Mouse (Mus musculus) forebrain, embryonic 15.5 days (tissue): ENCODE measurements around the gene Gcc2. TPM values are rescaled to one million over a fixed set of nuclear protein-coding genes. Genes with fewer than 3 reads are reported as not detected.
"Not testable (repeated sequence)": the region's sequence is repeated elsewhere in the genome, so short reads cannot be mapped to it uniquely, and the experiment has no call there.

Source experiments
- ATAC-seq: fragments of 200-750 bp; cut with Nextera tagmentation; replicated peaks from 2 replicates; pipeline ENCODE4 v1.8.0; 2017; ENCODE audit warnings: mild to moderate bottlenecking, moderate TSS enrichment, moderate library complexity
- H3K27ac ChIP-seq: fragments of 300-500 bp; sonication (generic); replicated peaks from 2 replicates; pipeline ENCODE4 v1.5.1; 2015; ENCODE audit warnings: mild to moderate bottlenecking, inconsistent platforms
- H3K27me3 ChIP-seq: fragments of 300-500 bp; sonication (generic); 2 replicates; pipeline ENCODE4 v1.6.1; 2015; ENCODE audit warnings: inconsistent platforms
- H3K36me3 ChIP-seq: fragments of 300-500 bp; sonication (generic); 2 replicates; pipeline ENCODE4 v1.6.1; 2015; ENCODE audit warnings: mild to moderate bottlenecking, inconsistent platforms
- H3K4me1 ChIP-seq: fragments of 300-500 bp; sonication (generic); 2 replicates; pipeline ENCODE4 v1.6.1; 2015; ENCODE audit warnings: inconsistent platforms
- H3K4me2 ChIP-seq: fragments of 300-500 bp; sonication (generic); replicated peaks from 2 replicates; pipeline ENCODE4 v1.6.1; 2015; ENCODE audit warnings: mild to moderate bottlenecking, inconsistent platforms
- H3K4me3 ChIP-seq: fragments of 300-500 bp; sonication (generic); 2 replicates; pipeline ENCODE4 v1.5.1; 2015; ENCODE audit warnings: mild to moderate bottlenecking, inconsistent platforms
- H3K9ac ChIP-seq: fragments of 300-500 bp; sonication (generic); replicated peaks from 2 replicates; pipeline ENCODE4 v1.6.1; 2015; ENCODE audit warnings: mild to moderate bottlenecking, inconsistent platforms
- H3K9me3 ChIP-seq: fragments of 300-500 bp; sonication (generic); 2 replicates; pipeline ENCODE4 v1.6.1; 2016; ENCODE audit warnings: inconsistent platforms
- WGBS: fragments of 180-500 bp; shearing (Covaris S2); methylation state at CpG from one replicate; pipeline ENCODE4 v1.1.7; 2015; ENCODE audit warnings: mixed read lengths; 5-methylcytosine and 5-hydroxymethylcytosine counted together
- polyA plus RNA-seq: library from polyadenylated mRNA; unstranded; fragments of >200 nt; fragmentation: Nextera tagmentation; extraction: Ambion mirVana; gene quantifications from 2 replicates; pipeline ENCODE4 v1.2.1, GENCODE M21; 2015

Gene Gcc2
- polyA plus RNA-seq, 1 experiment from 2014 or later: 86.0 TPM

- 95% methylated on average over 3 of the region's 3 CpGs for WGBS
- no peak overlapping the region for H3K4me2 ChIP-seq
- no peak overlapping the region for H3K27ac ChIP-seq
- ATAC-seq: no peak
- H3K9ac ChIP-seq: no peak overlapping the region
- peaks cover 62% of the 10 kb centered on the region for H3K36me3 ChIP-seq
- H3K4me1 ChIP-seq: no peaks in the 10 kb centered on the region
- H3K9me3 ChIP-seq: no peaks in the 10 kb centered on the region
- H3K4me3 ChIP-seq: no peak overlapping the region
- no peaks in the 10 kb centered on the region for H3K27me3 ChIP-seq
These were observed 51.6 kb downstream of the Gcc2 start for GRCm38 (mm10) chr10:58306897-58307296.

- no peaks in the 10 kb centered on the region for H3K4me1 ChIP-seq
- H3K36me3 ChIP-seq: peaks cover 53% of the 10 kb centered on the region
- no peak overlapping the region for H3K4me3 ChIP-seq
- no peak for ATAC-seq
- no peaks in the 10 kb centered on the region for H3K27me3 ChIP-seq
- H3K9ac ChIP-seq: no peak overlapping the region
- no peaks in the 10 kb centered on the region for H3K9me3 ChIP-seq
- 85% methylated on average over 1 of the region's 1 CpGs for WGBS
- H3K4me2 ChIP-seq: no peak overlapping the region
- H3K27ac ChIP-seq: no peak overlapping the region
These were observed 55.5 kb downstream of the Gcc2 start for GRCm38 (mm10) chr10:58310791-58311190.

- WGBS: over 99% methylated on average over 5 of the region's 5 CpGs
These were observed 57.6 kb downstream of the Gcc2 start for GRCm38 (mm10) chr10:58312887-58313286.

GRCm38 (mm10) chr10:58320881-58321280, 65.6 kb downstream of the Gcc2 start:
- H3K9me3 ChIP-seq: no peaks in the 10 kb centered on the region
- no peak overlapping the region for H3K4me2 ChIP-seq
- no peak overlapping the region for H3K4me3 ChIP-seq
- H3K27me3 ChIP-seq: no peaks in the 10 kb centered on the region
- H3K27ac ChIP-seq: no peak overlapping the region
- no peak for ATAC-seq
- H3K36me3 ChIP-seq: no peaks in the 10 kb centered on the region
- peaks cover 14% of the 10 kb centered on the region for H3K4me1 ChIP-seq
- H3K9ac ChIP-seq: no peak overlapping the region
- 87% methylated on average over 3 of the region's 3 CpGs for WGBS

More at GRCm38 (mm10) chr10:58312887-58313286, 57.6 kb downstream of the Gcc2 start:
- Histone ChIP-seq H3K27ac (no peak overlapping the region), H3K36me3 (peaks cover 40% of the 10 kb centered on the region), H3K4me2 (no peak overlapping the region), H3K9me3 (no peaks in the 10 kb centered on the region), H3K4me3 (no peak overlapping the region), H3K9ac (no peak overlapping the region), H3K27me3 (no peaks in the 10 kb centered on the region), H3K4me1 (no peaks in the 10 kb centered on the region)
- no peak for ATAC-seq

- H3K27me3 ChIP-seq: no peaks in the 10 kb centered on the region
- peak overlapping the region; percentile 86 for H3K9ac ChIP-seq
- H3K36me3 ChIP-seq: no peaks in the 10 kb centered on the region
- H3K9me3 ChIP-seq: no peaks in the 10 kb centered on the region
- peak overlapping the region; percentile 84 for H3K27ac ChIP-seq
- no peak for ATAC-seq
- H3K4me1 ChIP-seq: peaks cover 19% of the 10 kb centered on the region
- H3K4me2 ChIP-seq: peak overlapping the region; percentile 67
- peak overlapping the region; percentile 100 for H3K4me3 ChIP-seq
- WGBS: 33% methylated on average over 6 of the region's 6 CpGs
These were observed 67.2 kb downstream of the Gcc2 start for GRCm38 (mm10) chr10:58322361-58323027.

- Histone ChIP-seq H3K27me3 (no peaks in the 10 kb centered on the region), H3K36me3 (no peaks in the 10 kb centered on the region), H3K4me2 (peak within 1 kb of the TSS; percentile 67), H3K9me3 (no peaks in the 10 kb centered on the region), H3K4me3 (peak within 1 kb of the TSS; percentile 100), H3K4me1 (peaks cover 19% of the 10 kb centered on the region), H3K9ac (peak within 1 kb of the TSS; percentile 86), H3K27ac (peak within 1 kb of the TSS; percentile 84)
- WGBS: under 1% methylated on average over 82 of the region's 86 CpGs
- ATAC-seq: peak; percentile 97
These were observed 68.0 kb downstream of the Gcc2 start, which contains the start of gene Lims1 for GRCm38 (mm10) chr10:58323028-58323991. Gene Lims1, plus strand, starts transcription at chr10:58323466.

- Histone ChIP-seq H3K9ac (no peak overlapping the region; the same call in 1 of the 2 replicates), H3K27me3 (no peaks in the 10 kb centered on the region), H3K4me1 (peaks cover 19% of the 10 kb centered on the region), H3K4me2 (no peak overlapping the region), H3K9me3 (no peaks in the 10 kb centered on the region), H3K4me3 (no peak overlapping the region), H3K36me3 (no peaks in the 10 kb centered on the region), H3K27ac (no peak overlapping the region)
- no peak for ATAC-seq
- 43% methylated on average over 3 of the region's 3 CpGs for WGBS
These were observed 71.0 kb downstream of the Gcc2 start for GRCm38 (mm10) chr10:58326271-58326670.

GRCm38 (mm10) chr10:58327836-58328235, 72.5 kb downstream of the Gcc2 start:
- H3K27me3 ChIP-seq, H3K9me3 ChIP-seq, H3K36me3 ChIP-seq, H3K9ac ChIP-seq, H3K4me3 ChIP-seq, H3K27ac ChIP-seq, ATAC-seq, H3K4me2 ChIP-seq: not testable (repeated sequence)
- WGBS: 96% methylated on average over 6 of the region's 6 CpGs
- H3K4me1 ChIP-seq: peaks cover 19% of the 10 kb centered on the region

GRCm38 (mm10) chr10:58328517-58329108, 73.3 kb downstream of the Gcc2 start:
- H3K9ac ChIP-seq: no peak overlapping the region
- WGBS: 95% methylated on average over 8 of the region's 8 CpGs
- ATAC-seq: no peak

GRCm38 (mm10) chr10:58330635-58331034, 75.3 kb downstream of the Gcc2 start:
- H3K36me3 ChIP-seq: no peaks in the 10 kb centered on the region
- ATAC-seq: no peak
- H3K9ac ChIP-seq: no peak overlapping the region
- H3K27me3 ChIP-seq: no peaks in the 10 kb centered on the region
- no peaks in the 10 kb centered on the region for H3K9me3 ChIP-seq
- H3K27ac ChIP-seq: no peak overlapping the region
- H3K4me2 ChIP-seq: no peak overlapping the region
- peaks cover 7% of the 10 kb centered on the region for H3K4me1 ChIP-seq
- no peak overlapping the region for H3K4me3 ChIP-seq

More at GRCm38 (mm10) chr10:58328517-58329108, 73.3 kb downstream of the Gcc2 start:
- H3K36me3 ChIP-seq: no peaks in the 10 kb centered on the region
- H3K4me1 ChIP-seq: peaks cover 19% of the 10 kb centered on the region
- H3K27ac ChIP-seq: no peak overlapping the region
- no peaks in the 10 kb centered on the region for H3K9me3 ChIP-seq
- no peak overlapping the region for H3K4me2 ChIP-seq
- no peaks in the 10 kb centered on the region for H3K27me3 ChIP-seq
- H3K4me3 ChIP-seq: no peak overlapping the region

GRCm38 (mm10) chr10:58331741-58332140, 76.4 kb downstream of the Gcc2 start:
- Histone ChIP-seq H3K4me1 (no peaks in the 10 kb centered on the region), H3K4me3 (no peak overlapping the region), H3K27ac (no peak overlapping the region), H3K9me3 (no peaks in the 10 kb centered on the region), H3K4me2 (no peak overlapping the region), H3K27me3 (no peaks in the 10 kb centered on the region), H3K9ac (no peak overlapping the region), H3K36me3 (no peaks in the 10 kb centered on the region)
- ATAC-seq: no peak

GRCm38 (mm10) chr10:58333414-58333813, 78.1 kb downstream of the Gcc2 start:
- Histone ChIP-seq H3K9ac (no peak overlapping the region), H3K4me1 (no peaks in the 10 kb centered on the region), H3K4me3 (no peak overlapping the region), H3K9me3 (no peaks in the 10 kb centered on the region), H3K36me3 (no peaks in the 10 kb centered on the region), H3K27ac (no peak overlapping the region), H3K4me2 (no peak overlapping the region), H3K27me3 (no peaks in the 10 kb centered on the region)
- ATAC-seq: no peak
- WGBS: 95% methylated on average over 5 of the region's 5 CpGs
